Mouse (Mus musculus): ENCODE measurements at regions not wholly inside any gene's neighbourhood (a gene's known extent, or its start where the extent isn't known, plus 50 kb on each side); places are given as distances from the start of the nearest gene placed in this dataset.

GRCm38 (mm10) chr10:17196636-17197035 is 526.4 kb upstream of the Cited2 start:
- TF ChIP-seq CTCF (IDR thresholded peaks at IDR 0.05; ENCODE audit: low read depth, low read length) (no peak), POLR2A (IDR thresholded peaks at IDR 0.05; ENCODE audit: insufficient read depth, low read length) (no peak), EP300 (IDR thresholded peaks at IDR 0.05; ENCODE audit: insufficient read depth, low read depth, low read length) (no peak)

Measured in ES-Bruce4 (cell line).